Mouse (Mus musculus) lung, postnatal 36 days (tissue): ENCODE data around the gene Des.

Experiments
- DNase-seq: peaks from one replicate; pipeline ENCODE4 v3.0.0; 2022; ENCODE audit warnings: mixed read lengths

Des gene

GRCm38 (mm10) chr1:75385142-75385730 lies 25.1 kb downstream of the Des start:
- DNase-seq: no peak

DNA sequence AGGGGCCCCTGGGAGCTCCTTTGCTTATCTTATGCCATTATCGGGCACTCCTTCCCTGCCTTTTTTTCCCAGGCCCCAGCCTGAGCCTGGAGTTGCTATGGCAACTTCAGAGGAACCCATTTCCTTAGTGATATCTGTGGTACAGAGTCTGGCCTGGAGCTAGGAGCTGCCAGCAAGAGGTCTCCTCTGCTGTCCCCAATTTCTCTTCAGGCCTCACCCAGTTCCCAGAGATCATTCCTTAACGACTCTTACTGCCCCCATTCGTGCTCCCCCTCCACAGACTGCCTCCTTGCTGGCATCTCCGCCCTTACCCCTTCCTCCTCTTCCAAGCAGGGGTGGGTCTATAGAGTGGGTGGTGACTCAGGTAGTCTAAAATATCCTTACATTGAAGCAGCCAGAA lies 26.0 kb downstream of the Des start:
- no peak for DNase-seq

GRCm38 (mm10) chr1:75387469-75387928 lies 27.4 kb downstream of the Des start:
- no peak for DNase-seq

- DNase-seq: no peak
Observed at GRCm38 (mm10) chr1:75387929-75388897, 28.1 kb downstream of the Des start.

GRCm38 (mm10) chr1:75388898-75389515 lies 28.9 kb downstream of the Des start:
- no peak for DNase-seq

GRCm38 (mm10) chr1:75393139-75393538 lies 33.0 kb downstream of the Des start:
- DNase-seq: peak; percentile 18

DNA sequence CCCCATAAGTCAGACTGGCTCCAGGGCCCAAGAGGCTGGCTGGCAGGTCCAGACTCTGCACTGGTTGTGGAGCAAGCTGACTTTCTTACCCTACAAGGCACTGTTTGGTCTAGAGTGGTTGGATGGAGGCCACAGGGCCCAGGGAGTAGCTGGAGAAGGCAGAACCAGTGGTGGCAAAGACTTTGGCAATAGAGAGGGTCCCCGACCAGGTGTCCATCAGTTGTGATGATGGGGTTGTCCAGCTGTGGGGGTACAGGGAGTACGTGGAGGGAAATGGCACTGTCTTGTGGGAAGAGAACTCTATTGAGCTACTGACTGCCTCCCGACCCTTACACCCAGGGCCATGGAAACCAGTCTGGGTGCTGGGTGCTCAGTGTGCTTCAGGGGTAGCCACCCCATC lies 33.7 kb downstream of the Des start:
- no peak for DNase-seq

DNA sequence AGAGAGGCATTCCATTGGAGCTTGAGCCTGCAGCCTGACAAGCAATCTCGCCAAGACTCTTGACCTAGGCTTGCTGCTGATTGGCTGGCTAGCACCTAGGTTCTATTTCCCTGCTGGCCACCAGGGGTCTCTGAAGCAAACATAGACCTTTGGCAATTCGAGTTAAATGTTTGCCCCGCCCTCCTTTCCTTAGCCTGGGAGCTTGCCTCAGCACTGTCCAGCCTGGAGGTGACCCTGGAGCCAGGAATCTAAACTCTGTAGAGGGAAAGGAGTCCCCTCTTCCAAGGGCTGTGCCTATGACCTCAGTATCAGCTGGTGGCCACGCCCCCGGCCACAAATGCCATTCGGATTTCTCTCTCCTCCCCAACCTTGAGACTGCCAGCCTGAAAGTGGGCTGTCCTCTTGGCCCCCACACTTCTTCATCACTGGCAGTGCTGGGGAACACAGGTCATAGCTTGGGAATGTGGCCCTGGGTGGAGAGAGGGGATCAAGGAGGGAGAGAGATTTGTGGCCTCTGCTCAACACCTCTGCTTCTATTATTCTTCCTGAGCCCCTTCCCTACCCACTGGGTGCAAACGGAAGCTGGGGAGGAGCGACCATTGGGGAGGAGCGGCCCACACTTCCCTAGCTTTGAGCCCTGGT lies 38.8 kb downstream of the Des start:
- peak; percentile 91 for DNase-seq

DNA sequence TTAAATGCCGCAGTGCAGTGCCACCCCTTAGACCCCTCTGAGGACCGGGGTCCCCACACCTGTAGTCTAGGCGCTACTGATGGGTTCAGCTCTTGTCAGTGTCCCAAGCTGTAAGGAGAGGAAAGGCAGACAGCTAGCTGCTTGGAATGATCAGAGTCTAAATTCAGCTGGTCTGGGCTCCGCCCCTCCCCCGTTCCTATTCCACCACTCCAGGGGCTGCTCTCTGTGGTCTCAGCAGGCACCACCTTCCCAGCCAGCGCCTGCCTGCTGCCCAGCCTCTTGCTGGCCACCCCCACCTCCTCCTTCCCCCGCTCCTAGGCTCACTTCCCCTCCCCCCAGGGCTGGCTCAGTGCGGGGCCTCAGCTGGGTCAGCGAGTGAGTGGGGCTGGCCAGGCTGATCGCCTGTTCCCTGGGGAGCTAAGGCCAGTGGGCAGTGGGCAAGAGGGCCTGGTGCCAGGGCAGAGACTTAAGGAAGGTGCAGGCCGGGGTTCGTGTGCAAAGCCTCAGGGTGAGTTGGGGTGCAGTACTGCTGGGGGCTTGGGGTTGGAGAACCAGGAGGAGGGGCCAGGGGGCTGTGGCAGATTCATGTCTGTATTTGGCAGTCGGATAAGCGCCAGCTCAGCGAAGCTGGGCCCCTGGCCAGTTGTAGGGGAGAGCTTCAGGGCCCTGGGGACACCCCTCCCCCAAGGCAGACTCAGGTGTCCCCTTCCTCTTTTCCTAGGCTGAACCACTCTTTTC lies 39.8 kb downstream of the Des start:
- peak; percentile 33 for DNase-seq

DNA sequence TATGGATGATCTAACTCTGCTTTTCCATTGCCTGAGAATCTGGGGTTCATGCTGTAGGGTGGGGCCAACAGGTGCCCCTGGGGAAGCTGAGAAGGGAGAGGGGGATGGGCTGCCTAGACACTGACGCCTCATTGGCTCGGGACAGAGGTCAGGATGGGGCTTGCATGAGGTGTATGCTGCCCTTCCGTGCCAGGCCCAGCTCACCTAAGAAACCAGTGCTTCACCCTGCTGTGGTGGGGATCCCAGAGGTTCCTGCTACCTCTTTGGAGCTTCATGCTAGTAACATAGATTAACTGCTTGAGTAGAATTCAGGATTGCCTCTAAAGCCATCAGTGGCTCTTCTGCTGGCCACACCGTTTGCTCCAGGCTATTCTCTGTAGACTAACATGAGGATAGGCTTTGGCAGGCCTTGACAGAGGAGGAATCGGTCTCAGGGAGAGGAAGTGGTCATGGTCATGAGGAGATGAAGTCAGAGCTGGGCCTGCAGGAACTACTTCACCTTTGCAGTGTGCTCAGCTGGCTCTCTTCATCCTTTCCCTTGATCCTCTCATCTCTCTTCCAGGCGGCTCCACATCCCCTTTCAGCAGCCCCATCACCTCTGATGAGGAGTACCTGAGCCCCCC lies 40.5 kb downstream of the Des start:
- no peak for DNase-seq

GRCm38 (mm10) chr1:75405547-75405946 lies 45.4 kb downstream of the Des start:
- no peak for DNase-seq

- DNase-seq: no peak
Observed at GRCm38 (mm10) chr1:75406173-75406572, 46.0 kb downstream of the Des start.

DNA sequence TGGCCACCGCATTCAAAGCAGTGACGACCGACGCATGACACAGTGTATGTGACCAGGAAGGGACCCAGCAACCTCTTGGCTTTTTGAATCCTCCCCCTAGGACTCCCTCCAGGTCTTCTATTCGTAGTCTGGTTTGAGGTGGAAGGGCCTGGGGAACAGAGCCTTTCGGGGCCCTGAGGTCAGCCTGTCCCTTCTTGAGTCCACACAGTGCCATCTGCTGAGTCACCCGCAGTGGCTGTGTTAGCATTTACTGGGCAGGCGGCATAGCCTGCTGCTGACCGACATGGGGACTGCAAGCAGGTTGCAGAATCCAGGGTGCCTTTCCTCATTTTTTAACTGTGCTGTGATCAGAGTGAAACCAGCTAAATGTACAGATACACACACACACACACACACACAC lies 46.9 kb downstream of the Des start:
- no peak for DNase-seq

DNA sequence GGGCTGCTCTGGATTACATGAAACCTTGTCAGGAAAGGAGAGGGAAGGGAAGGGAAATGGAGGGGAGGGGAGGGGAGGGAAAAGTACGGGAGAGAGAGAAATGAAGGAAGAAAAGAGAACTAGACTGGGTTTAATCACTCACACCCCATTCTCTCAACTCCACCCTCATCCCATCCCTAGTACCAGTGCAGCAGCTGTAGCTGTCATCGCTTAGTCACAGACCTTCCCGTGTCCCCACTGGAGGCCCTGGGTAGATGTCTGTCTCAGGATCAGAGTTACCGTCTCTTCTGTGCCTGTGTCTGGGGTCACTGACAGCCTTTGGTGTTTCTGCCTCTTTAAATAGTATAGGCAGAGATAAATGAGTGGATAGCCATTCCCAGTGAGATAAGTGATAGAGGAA lies 48.1 kb downstream of the Des start:
- no peak for DNase-seq

- DNase-seq: no peak
Observed at GRCm38 (mm10) chr1:75409950-75410349, 49.8 kb downstream of the Des start.

DNA sequence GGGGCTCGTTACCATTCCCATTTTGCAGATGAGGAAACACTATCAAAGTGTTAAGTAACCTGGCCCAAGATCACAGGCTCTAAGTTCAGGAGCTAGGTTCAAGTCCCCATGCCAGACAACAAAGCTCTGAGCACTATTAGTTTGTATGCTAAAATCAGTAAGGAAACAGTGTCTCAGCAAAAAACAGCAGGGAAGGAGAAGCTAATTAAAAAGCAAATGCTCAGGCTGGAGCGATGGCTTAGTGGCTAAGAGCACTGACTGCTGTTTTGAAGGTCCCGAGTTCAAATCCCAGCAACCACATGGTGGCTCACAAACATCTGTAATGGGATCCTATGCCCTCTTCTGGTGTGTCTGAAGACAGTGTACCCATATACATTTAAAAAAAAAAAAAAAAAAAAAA lies 52.1 kb downstream of the Des start:
- no peak for DNase-seq

DNA sequence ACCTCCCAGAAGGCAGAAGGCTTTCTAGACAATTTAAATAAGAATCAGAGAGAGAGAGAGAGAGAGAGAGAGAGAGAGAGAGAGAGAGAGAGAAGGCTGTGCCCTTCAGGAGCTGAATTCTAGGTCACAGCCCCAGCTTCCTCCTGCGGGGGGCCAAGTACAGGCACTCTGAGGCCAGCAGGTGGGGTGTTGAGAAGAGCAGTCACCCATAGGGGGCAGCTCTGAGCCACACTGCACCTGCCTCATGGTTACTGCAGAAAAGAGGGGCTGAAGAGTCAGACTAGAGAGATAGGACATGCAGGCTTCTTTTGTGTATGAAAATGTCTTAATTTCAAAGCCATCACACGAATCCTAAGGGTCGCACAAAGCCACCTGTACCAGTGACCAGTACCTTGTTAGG lies 53.6 kb downstream of the Des start:
- peak; percentile 39 for DNase-seq
